Mouse (Mus musculus): ENCODE results near the gene Ifnlr1.
A peak's percentile ranks its signal among the peaks of the same experiment; 100 is the strongest.
"Not testable (repeated sequence)": the region's sequence is repeated elsewhere in the genome, so short reads cannot be mapped to it uniquely, and the experiment has no call there.

Ifnlr1 gene

DNA sequence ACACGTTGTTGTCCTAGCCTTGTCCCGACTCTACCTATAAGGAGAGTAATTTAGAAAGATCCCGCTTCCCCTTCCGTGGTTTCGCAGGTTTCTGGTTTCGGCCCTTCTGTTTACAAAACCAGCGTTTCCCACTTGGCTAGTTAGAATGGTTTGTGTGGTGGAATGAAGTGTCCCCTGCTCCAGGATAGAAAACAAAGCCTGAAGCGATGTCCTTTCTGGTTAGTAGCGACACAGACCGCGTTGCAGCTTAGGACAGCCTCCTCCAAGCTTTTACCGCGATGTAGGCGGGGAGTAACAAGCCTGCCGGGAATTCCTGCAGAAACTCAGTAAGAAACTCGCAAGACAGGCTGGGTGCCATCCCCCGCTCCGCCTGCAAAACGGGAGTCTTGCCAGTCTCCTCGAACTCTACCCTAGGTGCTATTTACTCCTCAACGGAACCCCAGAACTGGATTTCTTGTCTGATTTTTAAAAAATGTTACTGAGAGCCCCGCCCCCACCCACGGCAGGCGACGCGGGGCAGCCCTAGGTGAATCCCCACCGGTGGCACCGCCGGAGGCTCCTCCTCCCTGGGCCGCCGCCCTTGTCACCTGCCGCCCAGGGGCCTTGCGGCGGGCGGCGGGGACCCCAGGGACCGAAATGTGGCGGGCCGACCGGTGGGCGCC is at the start of gene Ifnlr1:
TSS of gene Ifnlr1 (plus strand) at position 382 of the 662 bp plus-strand sequence.
- DNase-seq (ENCODE audit: low spot score) = peak; percentile 71

DNA sequence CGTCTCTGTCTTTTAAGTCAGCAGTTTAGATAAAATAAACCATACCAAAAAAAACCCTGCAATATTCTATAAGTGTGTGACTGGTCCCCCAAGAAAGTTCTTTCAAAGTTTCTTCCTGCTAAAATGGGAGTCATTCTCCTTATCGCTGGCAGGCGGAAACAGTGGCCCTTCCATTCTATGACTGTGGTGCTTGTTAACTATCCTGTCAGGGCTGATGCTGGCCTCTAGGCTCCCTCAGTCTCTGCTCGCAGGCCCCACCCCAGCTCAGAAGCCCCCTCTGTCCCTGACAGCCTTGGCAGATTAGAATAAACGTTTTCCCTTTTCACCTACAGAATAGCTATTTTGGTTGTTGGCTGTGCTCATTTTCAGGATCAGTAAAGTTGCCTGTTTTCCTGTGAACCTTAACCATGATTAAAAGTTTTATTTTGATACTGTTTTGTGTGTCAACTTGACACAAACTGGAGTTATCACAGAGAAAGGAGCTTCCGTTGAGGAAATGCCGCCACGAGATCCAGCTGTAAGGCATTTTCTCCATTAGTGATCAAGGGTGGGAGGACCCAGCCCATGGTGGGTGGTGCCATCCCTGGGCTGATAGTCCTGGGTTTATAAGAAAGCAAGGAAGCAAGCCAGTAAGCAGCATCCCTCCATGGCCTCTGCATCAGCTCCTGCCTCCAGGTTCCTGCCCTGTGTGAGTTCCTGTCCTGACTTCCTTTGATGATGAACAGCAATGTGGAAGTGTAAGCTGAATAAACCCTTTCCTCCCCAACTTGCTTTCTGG is 44.6 kb upstream of the Ifnlr1 start:
- not testable (repeated sequence) for DNase-seq (ENCODE audit: low spot score)

DNA sequence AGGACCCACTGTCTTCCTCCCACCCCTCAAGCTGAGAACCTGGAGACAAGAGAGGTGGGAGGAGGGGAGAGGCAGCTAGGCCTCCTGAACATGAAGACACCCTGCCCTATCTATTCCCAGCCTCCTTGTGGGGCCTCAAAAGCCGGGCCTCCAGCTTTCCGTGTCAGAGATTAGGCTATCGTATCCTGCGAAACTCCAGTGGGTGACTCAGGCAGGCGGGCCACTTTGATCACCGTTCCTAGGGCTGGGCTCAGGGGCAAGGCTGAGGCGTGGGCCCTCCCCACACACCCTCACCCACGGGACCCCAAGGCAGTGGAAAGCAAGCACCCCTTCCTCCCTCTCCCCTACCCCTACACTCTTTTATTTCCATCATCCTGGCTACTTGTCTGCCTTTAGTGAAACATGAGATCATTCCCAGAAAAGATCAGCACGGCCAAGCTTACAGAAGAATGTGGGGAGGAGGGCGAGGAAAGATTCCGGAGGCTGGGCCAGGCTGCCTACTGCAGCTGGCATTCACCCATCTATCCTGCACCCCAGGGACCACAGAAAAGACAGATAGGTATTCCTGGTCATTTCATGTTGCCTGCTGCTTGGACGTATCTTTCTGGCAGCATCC is 41.0 kb upstream of the Ifnlr1 start:
- peak; percentile 54 for DNase-seq (ENCODE audit: low spot score)

DNA sequence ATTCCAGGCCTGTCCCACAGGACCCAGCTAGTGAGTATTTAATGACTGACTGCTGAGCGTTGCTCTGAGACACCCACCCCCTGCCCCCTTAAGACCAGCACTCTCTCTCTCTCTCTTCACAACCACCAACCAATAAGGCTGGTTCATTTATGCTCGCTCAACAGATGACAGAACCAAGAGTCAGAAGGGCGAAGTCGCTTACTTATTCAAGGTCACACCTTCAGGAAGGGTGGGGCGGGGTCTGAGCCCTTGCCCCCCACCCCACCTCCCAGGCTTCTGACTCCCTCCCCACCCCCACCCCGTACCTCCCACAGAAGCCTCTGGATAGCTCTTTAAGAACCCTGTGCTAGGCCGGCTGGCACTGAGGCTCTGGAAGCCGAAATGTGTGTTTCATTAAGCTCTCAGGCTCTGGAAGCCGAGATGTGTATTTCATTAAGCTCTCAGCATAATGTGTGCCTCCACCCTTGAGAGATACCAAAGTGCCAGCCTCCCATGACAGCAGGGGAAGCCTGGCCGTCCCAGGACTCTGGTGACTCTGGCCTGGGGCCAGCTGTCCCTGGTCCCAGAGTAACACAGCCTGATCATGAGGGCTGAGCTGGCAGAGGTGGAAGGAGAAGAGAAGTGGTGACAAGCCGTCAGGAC is 33.0 kb upstream of the Ifnlr1 start:
- DNase-seq (ENCODE audit: low spot score) = no peak

DNA sequence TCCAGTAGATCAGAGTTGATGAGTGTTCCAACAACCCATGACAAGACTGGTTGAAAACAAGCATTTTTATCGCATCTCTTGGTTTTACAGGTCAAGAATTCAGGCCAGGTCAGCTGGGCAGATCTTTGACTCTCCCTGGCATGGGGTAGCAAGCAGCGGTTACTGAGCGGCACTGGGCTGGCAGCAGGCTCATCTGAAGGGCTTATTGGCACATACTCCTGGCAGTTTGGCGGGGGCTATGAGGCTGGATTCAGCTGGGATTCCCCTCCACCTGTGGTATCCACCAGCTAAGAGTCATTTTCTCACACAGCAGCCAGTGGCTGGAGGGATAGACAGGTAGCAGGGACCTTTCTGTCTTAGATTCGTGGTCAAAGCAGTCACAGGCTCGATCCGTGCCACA is 32.1 kb upstream of the Ifnlr1 start:
- DNase-seq (ENCODE audit: low spot score) = no peak

DNA sequence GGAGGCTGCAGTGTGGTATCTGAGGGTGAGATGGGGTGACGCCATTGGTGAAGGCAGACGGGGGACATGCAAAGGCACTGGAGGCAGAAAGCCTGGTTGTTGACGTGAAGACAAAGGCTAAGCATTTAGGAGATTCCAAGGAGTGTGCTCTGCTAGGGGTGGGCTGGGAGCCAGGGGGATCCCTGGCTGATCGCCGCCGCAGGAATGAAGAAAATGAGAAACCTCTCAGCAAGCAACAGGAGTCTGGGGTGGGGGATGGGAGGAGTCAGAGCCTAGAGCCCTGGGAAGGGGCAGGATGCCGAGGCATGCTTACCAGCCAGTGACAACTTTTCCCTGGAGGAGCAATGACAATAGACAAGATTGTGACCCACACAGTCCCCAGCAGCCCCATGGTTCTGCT is 30.6 kb upstream of the Ifnlr1 start:
- no peak for DNase-seq (ENCODE audit: low spot score)

DNA sequence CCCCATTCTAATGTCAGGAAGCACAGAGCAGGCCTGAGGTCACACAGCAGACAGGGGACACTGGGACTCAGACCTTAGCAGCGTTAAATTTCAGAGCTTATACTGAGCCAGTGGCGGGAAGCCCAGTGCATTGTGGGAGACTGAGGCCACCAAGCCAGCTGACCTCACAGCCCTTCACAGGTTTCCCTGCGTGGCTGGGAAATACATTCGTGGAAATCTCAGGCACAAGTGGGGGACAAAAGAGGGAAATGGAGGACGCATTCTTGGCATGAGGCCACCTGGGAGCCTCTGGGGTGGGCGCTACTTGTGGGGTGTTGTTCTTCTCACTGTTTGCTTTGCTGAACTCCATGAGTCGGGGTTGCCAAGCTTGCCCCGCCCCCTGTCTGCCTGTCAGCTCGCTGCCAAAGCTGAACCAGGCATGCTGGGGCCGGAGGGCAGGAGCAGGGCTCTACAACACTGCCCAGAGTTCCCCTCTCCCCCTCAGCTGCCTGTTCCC is 29.9 kb upstream of the Ifnlr1 start:
- no peak for DNase-seq (ENCODE audit: low spot score)

DNA sequence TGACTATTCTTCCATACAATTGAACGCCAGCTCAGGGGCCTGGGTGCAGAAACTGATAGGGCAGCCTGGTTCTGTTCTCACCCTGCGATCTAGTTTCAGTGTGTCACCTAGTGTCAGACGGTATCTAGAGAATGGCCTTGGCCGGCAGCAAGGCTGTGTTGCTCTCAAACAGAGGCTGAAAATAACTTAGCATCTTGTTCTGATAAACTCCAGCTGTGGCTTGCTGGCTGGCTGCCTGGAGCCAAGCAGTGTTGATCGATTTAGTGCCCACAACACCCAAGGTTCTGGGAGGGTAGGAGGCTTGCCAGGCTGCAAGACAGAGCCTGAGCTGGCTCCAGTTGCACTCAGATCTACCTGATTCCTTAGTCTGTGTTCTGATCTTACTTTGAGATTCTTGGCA is 27.6 kb upstream of the Ifnlr1 start:
- no peak for DNase-seq (ENCODE audit: low spot score)

DNA sequence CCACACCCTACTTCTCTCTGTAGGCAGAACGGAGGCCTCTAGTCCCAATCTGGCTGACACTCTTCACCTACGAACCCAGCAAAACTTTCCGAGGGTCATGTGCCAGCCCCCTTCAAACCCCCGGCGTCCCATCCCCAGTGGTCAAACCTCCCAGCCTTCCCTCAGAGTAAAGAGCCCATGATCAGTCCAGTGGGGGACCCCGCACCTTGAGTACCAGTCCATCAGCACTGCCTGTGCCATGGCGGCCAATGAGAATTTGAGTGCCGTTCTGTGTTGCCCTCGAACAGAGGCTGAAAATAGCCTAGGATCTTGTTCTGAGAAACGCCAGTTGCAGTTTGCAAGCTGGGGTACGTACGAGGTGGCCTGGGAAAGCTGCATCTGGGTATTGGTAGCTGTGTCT is 27.2 kb upstream of the Ifnlr1 start:
- no peak for DNase-seq (ENCODE audit: low spot score)

DNA sequence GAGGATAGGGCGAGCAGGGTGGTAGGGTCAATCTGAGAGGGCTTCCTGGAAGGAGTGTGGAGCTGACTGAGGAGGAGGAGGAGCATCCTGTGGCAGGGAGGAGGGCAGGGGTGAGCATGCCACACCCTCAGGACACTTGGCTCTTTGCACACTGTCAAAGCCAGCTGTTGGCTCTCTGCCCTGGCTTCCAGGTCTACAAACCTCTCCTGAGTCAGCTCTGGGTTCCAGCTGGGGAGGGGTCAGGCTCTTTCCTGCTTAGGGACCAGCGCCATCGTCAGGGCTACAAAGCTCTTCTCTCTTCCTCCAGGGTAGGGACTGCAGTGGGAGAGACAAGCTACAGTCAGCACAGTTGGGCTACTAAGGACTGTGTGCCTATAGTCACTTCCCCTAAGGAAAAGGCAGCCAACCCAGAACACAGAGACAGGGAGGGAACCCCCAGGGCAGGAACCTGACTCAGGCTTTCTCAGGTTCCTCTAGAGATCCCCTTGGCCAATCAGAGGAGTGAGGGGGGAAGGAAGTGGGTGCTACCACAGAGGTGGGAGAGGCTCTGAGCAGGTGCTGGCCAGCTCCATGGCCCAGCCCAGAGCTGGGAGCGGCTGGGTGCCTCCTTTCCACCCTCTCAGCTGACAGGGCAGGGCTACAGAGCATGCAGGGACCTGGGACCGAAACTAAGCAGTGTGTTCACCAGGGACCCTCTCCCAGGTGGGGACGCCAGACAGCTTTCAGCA is 24.8 kb upstream of the Ifnlr1 start:
- no peak for DNase-seq (ENCODE audit: low spot score)

DNA sequence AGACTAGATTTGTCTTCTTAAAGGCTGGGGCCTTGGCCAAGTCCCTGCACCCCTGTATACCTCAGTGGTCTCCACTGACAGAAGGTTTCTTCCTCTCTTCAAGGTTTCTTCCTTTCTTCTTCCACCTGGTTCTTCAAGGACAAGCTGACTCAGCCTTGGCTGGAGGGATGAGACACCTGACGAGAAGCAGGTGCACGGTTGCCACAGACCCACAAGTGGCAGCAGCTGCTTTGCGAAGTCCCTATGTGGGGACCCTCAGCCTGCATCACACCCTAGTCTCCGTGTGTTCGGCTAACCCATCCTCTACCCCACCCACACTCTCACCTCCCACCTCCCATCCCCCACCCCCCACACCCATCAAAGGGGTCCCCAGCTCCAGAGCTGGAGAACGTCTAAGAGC is 24.1 kb upstream of the Ifnlr1 start:
- DNase-seq (ENCODE audit: low spot score) = no peak

DNA sequence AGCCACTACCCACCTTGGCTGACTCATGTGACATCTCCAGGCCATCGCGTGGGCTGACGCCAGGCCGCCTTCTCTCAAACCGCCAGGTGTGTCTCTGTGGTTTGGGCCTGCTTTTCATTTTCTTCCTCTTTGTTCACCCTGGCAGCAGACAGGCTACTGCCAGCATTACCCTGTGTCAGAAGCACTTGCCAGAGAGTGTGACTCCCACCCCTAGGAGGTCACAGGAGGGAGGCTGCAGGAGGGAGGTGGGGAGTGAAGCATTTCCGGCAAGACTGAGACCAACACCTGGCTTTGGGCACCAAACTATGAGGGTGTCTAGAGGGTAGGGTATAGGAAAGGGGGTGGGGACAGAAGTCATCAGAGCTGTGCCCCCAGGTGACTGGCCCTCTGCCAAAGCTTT is 21.4 kb upstream of the Ifnlr1 start:
- no peak for DNase-seq (ENCODE audit: low spot score)

DNA sequence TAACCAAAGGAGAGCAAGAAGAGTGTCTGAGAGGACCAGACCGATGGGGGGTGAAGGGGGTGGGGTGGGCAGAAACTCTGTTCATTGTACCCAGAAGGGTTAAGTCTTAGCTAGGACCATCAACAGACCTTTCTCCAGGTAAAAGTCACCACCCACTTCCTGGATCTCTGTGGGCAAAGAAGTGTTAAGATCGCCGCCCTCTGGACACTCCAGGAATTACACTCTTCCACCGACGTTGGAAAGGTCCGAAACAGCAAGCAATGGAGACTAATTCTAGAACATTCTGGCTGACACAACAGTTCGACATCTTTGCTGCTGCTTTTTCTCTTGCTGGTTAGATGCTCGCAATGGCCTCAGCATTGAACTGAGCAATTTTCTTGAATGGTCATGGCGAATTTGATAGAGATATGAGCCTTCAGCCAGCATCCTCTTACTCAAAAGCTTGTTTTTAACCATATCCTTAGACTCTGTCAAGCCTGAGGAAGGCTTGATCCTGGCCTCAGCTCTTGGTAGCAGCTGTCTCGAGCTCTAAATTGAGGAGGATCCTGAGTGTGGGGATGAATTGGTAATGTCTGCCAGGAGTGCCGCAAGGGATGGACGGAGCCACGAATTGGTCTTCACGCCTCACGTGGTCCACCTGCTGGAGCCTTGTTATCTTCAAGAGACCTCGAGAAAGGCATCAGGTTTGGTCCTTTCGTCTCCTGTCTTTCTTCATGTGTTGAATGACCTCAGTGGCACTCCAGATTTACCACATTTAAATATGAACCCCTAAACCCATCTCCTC is 19.7 kb upstream of the Ifnlr1 start:
- DNase-seq (ENCODE audit: low spot score) = peak; percentile 42

DNA sequence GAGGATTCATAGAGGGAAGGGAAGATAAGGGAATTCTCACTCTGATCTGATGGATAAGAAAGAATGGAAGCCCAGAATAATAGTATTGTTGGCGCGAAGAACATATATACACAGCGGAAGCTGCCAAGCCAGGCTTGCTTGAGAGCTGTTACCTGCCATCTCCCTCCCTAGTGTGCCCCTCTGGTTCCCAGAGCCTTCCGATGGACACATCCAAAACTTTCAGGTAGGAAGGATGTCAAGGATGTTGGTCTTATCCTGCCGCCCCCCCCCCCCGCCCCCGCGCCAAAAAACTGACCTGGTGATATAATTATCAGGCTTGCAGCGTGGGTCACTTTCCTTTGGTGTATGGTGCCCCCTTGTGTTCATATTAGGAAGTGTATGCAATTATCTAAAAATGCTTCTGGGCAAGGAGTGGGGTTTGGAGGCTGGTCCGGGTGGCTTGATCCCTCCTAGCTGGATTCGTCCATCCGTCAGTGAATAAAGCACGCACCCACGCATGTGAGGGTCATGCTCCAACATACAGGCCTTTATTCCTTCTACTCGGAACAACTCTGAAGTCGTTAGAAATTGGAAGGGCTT is 18.7 kb upstream of the Ifnlr1 start:
- DNase-seq (ENCODE audit: low spot score) = peak; percentile 37

DNA sequence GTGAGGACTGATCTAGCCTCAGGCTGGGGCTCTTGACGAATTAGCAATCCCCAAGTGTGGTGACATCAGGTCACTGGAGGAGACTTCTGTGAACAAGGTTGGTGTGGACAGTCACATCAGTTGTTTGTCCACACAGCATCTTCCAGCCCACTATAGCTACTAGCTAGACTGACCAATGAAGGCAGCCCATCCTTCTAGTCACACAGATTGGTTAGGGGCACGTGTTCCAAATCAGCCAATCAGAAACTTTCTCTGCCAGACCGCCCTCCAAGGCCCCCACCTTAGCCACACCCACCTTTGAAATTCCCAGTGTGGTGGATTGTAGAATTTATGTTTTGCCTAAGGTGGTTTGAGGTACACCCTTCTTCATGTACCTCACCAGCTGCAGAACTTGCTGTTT is 12.6 kb upstream of the Ifnlr1 start:
- no peak for DNase-seq (ENCODE audit: low spot score)

DNA sequence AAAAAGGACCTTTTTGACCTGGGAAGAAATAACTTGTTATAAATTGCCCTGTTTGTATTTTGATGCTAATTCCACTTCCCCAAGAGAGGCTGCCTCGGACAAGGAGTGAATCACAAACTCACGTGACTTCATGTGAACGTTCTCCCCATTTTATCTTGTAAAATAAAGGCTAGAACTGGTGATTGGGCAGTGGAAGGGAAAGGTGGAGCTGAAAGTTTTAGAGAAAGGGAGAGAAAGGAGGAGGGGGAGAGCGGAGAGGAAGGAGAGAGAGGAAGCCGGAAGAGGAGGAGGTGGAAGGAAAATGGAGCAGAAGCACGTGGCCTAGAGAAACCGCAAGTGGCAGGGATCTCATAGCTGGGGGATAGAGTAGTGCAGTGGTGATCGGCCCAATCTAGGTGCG is 11.1 kb upstream of the Ifnlr1 start:
- no peak for DNase-seq (ENCODE audit: low spot score)

DNA sequence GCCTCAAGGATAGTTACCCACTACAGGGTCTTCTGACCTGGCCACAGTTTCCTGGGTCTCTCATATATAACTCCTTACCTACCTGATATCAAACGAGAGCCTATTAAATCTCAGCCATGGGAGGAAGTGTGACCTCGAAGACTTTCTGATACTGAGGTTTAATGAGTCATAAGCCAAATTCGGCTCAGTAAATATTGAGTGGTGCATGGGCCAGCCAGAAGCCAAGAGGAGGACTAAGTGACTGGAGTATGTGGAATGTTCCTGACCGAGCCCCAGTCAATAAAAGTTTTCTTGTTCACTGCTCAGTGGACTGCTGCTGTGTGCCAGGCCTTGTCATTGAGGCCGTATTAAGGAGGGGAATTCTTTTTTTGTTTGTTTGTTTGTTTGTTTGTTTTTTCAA is 9.6 kb upstream of the Ifnlr1 start:
- DNase-seq (ENCODE audit: low spot score) = no peak

DNA sequence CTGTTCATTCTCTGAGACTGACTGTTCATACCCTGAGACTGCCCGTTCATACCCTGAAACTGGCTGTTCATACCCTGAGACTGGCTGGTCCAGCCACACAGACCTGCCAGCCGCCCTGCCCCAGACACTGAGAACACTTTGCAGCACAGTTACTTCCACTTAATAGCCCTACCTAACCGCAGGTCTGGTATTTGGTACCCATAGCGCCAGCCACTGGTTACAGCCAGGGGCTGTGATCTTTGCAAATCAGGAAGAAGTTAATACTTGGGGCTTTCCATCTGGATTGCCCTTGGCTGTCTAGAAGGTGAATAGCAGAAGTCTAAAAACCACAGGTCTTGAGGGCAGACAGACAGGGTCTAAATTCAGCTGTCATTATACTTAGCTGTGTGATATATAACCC is 6.8 kb upstream of the Ifnlr1 start:
- DNase-seq (ENCODE audit: low spot score) = no peak

DNA sequence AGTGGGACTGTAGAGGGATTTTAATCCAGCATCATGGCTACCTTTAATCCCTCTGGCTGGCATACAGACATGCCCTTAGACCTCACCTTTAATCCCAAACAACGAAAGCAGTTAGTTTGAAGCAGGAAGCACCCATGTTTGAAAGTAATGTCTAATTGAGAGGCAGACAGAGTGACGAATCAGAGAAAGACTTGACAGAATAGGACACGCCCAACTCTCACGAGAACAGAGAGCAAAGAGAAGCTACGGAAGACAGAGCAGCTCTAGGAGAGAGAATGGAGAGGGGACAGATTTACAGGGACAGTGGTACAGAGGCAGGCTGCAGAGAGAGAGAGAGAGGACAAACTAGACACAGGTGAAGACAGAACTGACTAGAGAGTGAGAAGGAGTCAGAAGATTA is 4.3 kb upstream of the Ifnlr1 start:
- no peak for DNase-seq (ENCODE audit: low spot score)

DNA sequence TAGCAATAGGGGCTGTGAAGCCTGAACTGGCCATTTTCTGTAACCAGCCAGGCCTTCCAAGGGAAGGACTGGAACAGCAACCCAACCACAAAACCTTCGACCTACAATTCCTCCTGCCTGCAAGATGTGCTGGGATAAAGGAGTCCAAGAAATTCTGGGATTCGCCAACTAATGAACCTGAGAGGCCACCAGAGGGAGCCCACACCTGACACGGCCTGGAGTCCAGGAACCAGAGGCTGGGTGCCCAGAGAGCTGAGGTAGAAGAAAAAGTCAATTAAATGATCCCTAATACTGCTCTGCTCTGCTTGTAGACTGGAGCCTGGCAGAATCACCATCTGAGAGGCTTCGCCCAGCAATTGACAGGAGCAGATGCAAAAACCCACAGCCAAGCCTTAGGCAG is 2.5 kb upstream of the Ifnlr1 start:
- DNase-seq (ENCODE audit: low spot score) = no peak

DNA sequence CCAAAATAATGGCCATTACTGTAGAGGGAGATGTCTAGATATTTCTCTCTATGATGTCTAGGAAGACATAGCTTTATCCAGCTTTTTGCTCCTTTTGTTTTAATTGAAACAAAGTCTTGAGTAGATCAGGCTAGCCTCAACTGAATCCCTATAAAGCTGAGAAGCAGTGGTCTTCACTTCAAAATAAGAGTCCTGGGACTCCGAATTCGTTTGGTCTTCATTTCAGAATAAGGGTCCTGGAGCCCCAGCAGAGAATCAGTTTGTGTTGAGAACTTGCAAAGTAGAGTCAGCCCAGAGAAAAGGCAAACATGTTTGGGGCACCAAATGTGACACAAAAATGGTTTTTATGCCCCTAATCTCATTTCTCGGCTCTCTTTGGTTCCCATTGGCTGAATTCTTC is 1.4 kb upstream of the Ifnlr1 start:
- no peak for DNase-seq (ENCODE audit: low spot score)

All from yolk sac, embryonic 10.5 days (tissue).